Mouse (Mus musculus) erythroblast, embryonic 14.5 days (primary cell): ENCODE measurements around the gene Mbnl2.

Experiments used
- GATA1 ChIP-seq: IDR thresholded peaks from 2 replicates; pipeline ENCODE4 v1.6.1; 2012; ENCODE audit warnings: low read length, inconsistent platforms, mixed read lengths
- TAL1 ChIP-seq: IDR thresholded peaks from 3 replicates; pipeline ENCODE4 v1.6.1; 2012; ENCODE audit warnings: low read length, inconsistent platforms, mixed read lengths

- TF ChIP-seq GATA1 (no peak), TAL1 (no peak)
Measured at GRCm38 (mm10) chr14:120311330-120312097, 36.0 kb downstream of the Mbnl2 start.
